Mouse (Mus musculus): ENCODE measurements around the gene Jph2.

GRCm38 (mm10) chr2:163330742-163331141, 67.1 kb downstream of the Jph2 start:
- TF ChIP-seq CTCF (IDR thresholded peaks at IDR 0.05; ENCODE audit: borderline replicate concordance, insufficient read depth, low read depth, low read length) = peak; percentile 44; the same call in 1 of the 2 replicates
- TF ChIP-seq POLR2A (IDR thresholded peaks at IDR 0.05; ENCODE audit: borderline replicate concordance, insufficient read depth, low read length) = no peak
